Comparison of ENCODE assay signal across 11 mouse cellular contexts in genomic region chr2:146366098-146366497, GRCm38 (mm10).
A peak's percentile ranks its signal among the peaks of the same experiment; 100 is the strongest.
DNase-seq lines count a peak whose midpoint lies in the region; ATAC-seq and TF ChIP-seq lines count a peak whose summit lies in the region.
"Had no signal": no experiment of that assay in that cellular context is flagged by ENCODE, and none has a peak within 500 bp of the region (broad histone marks: within the 10 kb centered on the region; RNA-seq: fewer than 3 reads in every experiment).

No protein-coding gene starts in this region.

- no peaks in the 10 kb centered on the region for H3K27me3 ChIP-seq in forebrain, embryonic 12.5 days
- no peaks in the 10 kb centered on the region for H3K27me3 ChIP-seq in forebrain, embryonic 10.5 days (ENCODE audit: poor library complexity, severe bottlenecking)
- H3K27me3 ChIP-seq in midbrain, embryonic 14.5 days (ENCODE audit: control insufficient read depth, insufficient read depth, low read length): no peaks in the 10 kb centered on the region
- no peaks in the 10 kb centered on the region for H3K27me3 ChIP-seq in midbrain, embryonic 16.5 days (ENCODE audit: control insufficient read depth, insufficient read depth, low read depth, low read length)
- no peaks in the 10 kb centered on the region for H3K27me3 ChIP-seq in hindbrain, postnatal 0 days (ENCODE audit: insufficient read depth, low read length)
- H3K27me3 ChIP-seq in stomach, postnatal 0 days (ENCODE audit: control insufficient read depth, insufficient read depth, low read length): no peaks in the 10 kb centered on the region

- H3K9me3 ChIP-seq in forebrain, embryonic 12.5 days: no peaks in the 10 kb centered on the region
- H3K9me3 ChIP-seq in forebrain, embryonic 10.5 days: no peaks in the 10 kb centered on the region
- no peaks in the 10 kb centered on the region for H3K9me3 ChIP-seq in midbrain, embryonic 14.5 days (ENCODE audit: control insufficient read depth, low read length)
- no peaks in the 10 kb centered on the region for H3K9me3 ChIP-seq in midbrain, embryonic 16.5 days (replicated peaks; ENCODE audit: control insufficient read depth, low read length, poor library complexity, severe bottlenecking)
- no peaks in the 10 kb centered on the region for H3K9me3 ChIP-seq in hindbrain, postnatal 0 days (ENCODE audit: low read length)
- no peaks in the 10 kb centered on the region for H3K9me3 ChIP-seq in stomach, postnatal 0 days (ENCODE audit: control insufficient read depth, low read length)

- 65% methylated on average over 12 of the region's 12 CpGs for WGBS in forebrain, embryonic 12.5 days
- WGBS in forebrain, embryonic 10.5 days: 84% methylated on average over 12 of the region's 12 CpGs
- WGBS in midbrain, embryonic 14.5 days: 56% methylated on average over 12 of the region's 12 CpGs
- 41% methylated on average over 12 of the region's 12 CpGs for WGBS in midbrain, embryonic 16.5 days
- 49% methylated on average over 12 of the region's 12 CpGs for WGBS in hindbrain, postnatal 0 days
- 29% methylated on average over 12 of the region's 12 CpGs for WGBS in stomach, postnatal 0 days

- H3K4me1 ChIP-seq in forebrain, embryonic 12.5 days: no peaks in the 10 kb centered on the region; the same call in none of the 2 replicates
- H3K4me1 ChIP-seq in forebrain, embryonic 10.5 days: peaks cover 4% of the 10 kb centered on the region; the same call in 1 of the 2 replicates
- 0 out of 2 replicates have a peak, but pooled peaks cover 4% of the 10 kb centered on the region for H3K4me1 ChIP-seq in midbrain, embryonic 14.5 days (ENCODE audit: control insufficient read depth, insufficient read depth, low read length)
- no peaks in the 10 kb centered on the region for H3K4me1 ChIP-seq in midbrain, embryonic 16.5 days (ENCODE audit: control insufficient read depth, insufficient read depth, low read length)
- H3K4me1 ChIP-seq in hindbrain, postnatal 0 days (ENCODE audit: insufficient read depth, low read length): no peaks in the 10 kb centered on the region
- 0 out of 2 replicates have a peak, but pooled peaks cover 3% of the 10 kb centered on the region for H3K4me1 ChIP-seq in stomach, postnatal 0 days (replicated peaks; ENCODE audit: control insufficient read depth, insufficient read depth)

- TF ChIP-seq EP300 in stomach, postnatal 0 days (optimal IDR thresholded peaks at IDR 0.05): no peak

- no peak overlapping the region for H3K4me2 ChIP-seq in forebrain, embryonic 12.5 days
- H3K4me2 ChIP-seq in midbrain, embryonic 14.5 days (ENCODE audit: low read length): no peak overlapping the region
- H3K4me2 ChIP-seq in midbrain, embryonic 16.5 days (ENCODE audit: low read length): no peak overlapping the region
- no peak overlapping the region for H3K4me2 ChIP-seq in hindbrain, postnatal 0 days (ENCODE audit: low read depth, low read length)
- H3K4me2 ChIP-seq in stomach, postnatal 0 days (replicated peaks; ENCODE audit: low read depth): no peak overlapping the region

- no peak for TF ChIP-seq CTCF in hindbrain, postnatal 0 days (IDR thresholded peaks at IDR 0.05; ENCODE audit: low read depth)
- no peak for TF ChIP-seq CTCF in stomach, postnatal 0 days (IDR thresholded peaks at IDR 0.05; ENCODE audit: low read depth)

- ATAC-seq in forebrain, embryonic 12.5 days (ENCODE audit: low FRiP score): 0 out of 2 replicates have a peak, but pooled peaks have one; percentile 27
- no peak for ATAC-seq in midbrain, embryonic 14.5 days (ENCODE audit: low FRiP score, low TSS enrichment)
- ATAC-seq in midbrain, embryonic 16.5 days: no peak
- no peak for ATAC-seq in hindbrain, postnatal 0 days
- ATAC-seq in stomach, postnatal 0 days (ENCODE audit: low FRiP score, low TSS enrichment): no peak
- ATAC-seq in monocyte, adult 5-6 weeks (replicated peaks; ENCODE audit: insufficient number of reproducible peaks, low FRiP score, low TSS enrichment, poor library complexity, severe bottlenecking): no peak

- no peak overlapping the region for H3K4me3 ChIP-seq in forebrain, embryonic 12.5 days (replicated peaks)
- H3K4me3 ChIP-seq in forebrain, embryonic 10.5 days: no peak overlapping the region
- H3K4me3 ChIP-seq in midbrain, embryonic 14.5 days (replicated peaks; ENCODE audit: low read depth, low read length): no peak overlapping the region
- no peak overlapping the region for H3K4me3 ChIP-seq in midbrain, embryonic 16.5 days (ENCODE audit: low read depth, low read length)
- H3K4me3 ChIP-seq in hindbrain, postnatal 0 days (ENCODE audit: low read length): no peak overlapping the region
- H3K4me3 ChIP-seq in stomach, postnatal 0 days (ENCODE audit: low read depth, low read length): no peak overlapping the region

- H3K27ac ChIP-seq in forebrain, embryonic 12.5 days: no peak overlapping the region
- H3K27ac ChIP-seq in forebrain, embryonic 10.5 days: no peak overlapping the region
- H3K27ac ChIP-seq in midbrain, embryonic 14.5 days (replicated peaks; ENCODE audit: low read depth, low read length): no peak overlapping the region
- H3K27ac ChIP-seq in midbrain, embryonic 16.5 days (ENCODE audit: low read length): no peak overlapping the region
- H3K27ac ChIP-seq in hindbrain, postnatal 0 days: no peak overlapping the region
- no peak overlapping the region for H3K27ac ChIP-seq in stomach, postnatal 0 days (replicated peaks)

- no peaks in the 10 kb centered on the region for H3K36me3 ChIP-seq in forebrain, embryonic 12.5 days (replicated peaks)
- no peaks in the 10 kb centered on the region for H3K36me3 ChIP-seq in forebrain, embryonic 10.5 days (replicated peaks)
- H3K36me3 ChIP-seq in midbrain, embryonic 14.5 days (ENCODE audit: control insufficient read depth, insufficient read depth, low read length): no peaks in the 10 kb centered on the region
- 0 out of 2 replicates have a peak, but pooled peaks cover 4% of the 10 kb centered on the region for H3K36me3 ChIP-seq in midbrain, embryonic 16.5 days (ENCODE audit: control insufficient read depth, insufficient read depth, low read length)
- H3K36me3 ChIP-seq in hindbrain, postnatal 0 days (ENCODE audit: insufficient read depth, low read length): no peaks in the 10 kb centered on the region
- H3K36me3 ChIP-seq in stomach, postnatal 0 days (ENCODE audit: control insufficient read depth, insufficient read depth, low read length): no peaks in the 10 kb centered on the region

- DNase-seq in forebrain, embryonic 10.5 days (ENCODE audit: extremely low spot score, low spot score): no peak
- DNase-seq in midbrain, embryonic 14.5 days: peak; percentile 25
- peak; percentile 57 for DNase-seq in hindbrain, postnatal 0 days (ENCODE audit: low spot score)
- DNase-seq in stomach, postnatal 0 days (ENCODE audit: low spot score): no peak
- no peak for DNase-seq in spleen, postnatal 14 days (ENCODE audit: low spot score in 2 of 2)
- DNase-seq: layer of hippocampus, adult 9-11 months; liver; lung, postnatal 4 days had no signal

- H3K9ac ChIP-seq in forebrain, embryonic 12.5 days: no peak overlapping the region
- no peak overlapping the region for H3K9ac ChIP-seq in midbrain, embryonic 14.5 days (replicated peaks; ENCODE audit: low read length)
- H3K9ac ChIP-seq in midbrain, embryonic 16.5 days (ENCODE audit: low read depth, low read length): no peak overlapping the region
- H3K9ac ChIP-seq in hindbrain, postnatal 0 days (replicated peaks; ENCODE audit: low read length): no peak overlapping the region
- 0 out of 2 replicates have a peak overlapping the region, but pooled peaks have one; percentile 23 for H3K9ac ChIP-seq in stomach, postnatal 0 days (ENCODE audit: low read length)

Comparison
In these comparisons a context has a peak if more than half of its experiments do, and no peak if none do; other contexts are left out.
1. DNase-seq: peak in midbrain, embryonic 14.5 days (single experiment) and hindbrain, postnatal 0 days (single experiment); none in forebrain, embryonic 10.5 days (single experiment), stomach, postnatal 0 days (single experiment) and spleen, postnatal 14 days (0 of 2).